Mouse (Mus musculus) right cerebral cortex, adult 18-20 months (tissue): ENCODE data around the gene Trim3.

Experiments used
- DNase-seq: peaks from one replicate; pipeline ENCODE4 v3.0.0; 2022; ENCODE audit warnings: mixed read lengths

Gene Trim3

DNA sequence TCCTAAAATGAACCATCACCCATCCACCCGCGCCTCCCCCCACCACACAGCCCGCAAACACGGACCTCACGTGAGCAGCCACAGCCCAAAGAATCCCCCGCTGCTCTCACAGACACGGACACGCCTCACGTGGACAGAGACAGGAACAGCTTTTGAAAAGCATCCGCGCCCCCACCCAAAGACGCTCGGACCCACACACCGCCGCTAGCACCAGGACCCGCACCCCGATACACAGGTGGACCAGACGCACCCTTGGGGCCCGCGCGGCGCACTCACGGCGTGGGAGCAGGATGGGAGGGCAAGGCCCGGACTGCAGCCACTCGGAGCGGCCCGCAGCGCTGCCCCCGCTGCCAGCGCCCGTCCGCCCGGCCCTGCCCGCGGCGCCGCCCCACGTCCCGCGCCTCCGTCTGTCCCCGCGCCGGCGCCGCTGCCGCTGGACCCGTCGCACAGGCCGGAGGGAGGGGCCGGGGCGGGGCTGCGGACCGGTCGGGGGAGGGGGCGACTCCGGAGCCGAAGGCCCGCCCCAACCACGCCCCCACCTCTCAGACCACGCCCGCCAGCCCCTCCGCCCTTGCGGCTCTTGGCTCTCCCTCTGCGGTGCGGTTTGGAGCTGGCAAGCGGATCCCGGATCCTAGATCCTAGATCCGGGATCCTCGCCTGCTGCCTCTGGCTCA, at the start of gene Trim3:
TSS of gene Trim3 (minus strand) at position 445 of the 674 bp plus-strand sequence.
- peak; percentile 93 for DNase-seq

- peak; percentile 68 for DNase-seq
Observed at GRCm38 (mm10) chr7:105650639-105651435, 17.5 kb upstream of the Trim3 start, which contains the start of gene Dnhd1. Dnhd1 (plus strand) TSS chr7:105650827.

- DNase-seq: no peak
Observed at GRCm38 (mm10) chr7:105641936-105642335, 8.6 kb upstream of the Trim3 start.

DNA sequence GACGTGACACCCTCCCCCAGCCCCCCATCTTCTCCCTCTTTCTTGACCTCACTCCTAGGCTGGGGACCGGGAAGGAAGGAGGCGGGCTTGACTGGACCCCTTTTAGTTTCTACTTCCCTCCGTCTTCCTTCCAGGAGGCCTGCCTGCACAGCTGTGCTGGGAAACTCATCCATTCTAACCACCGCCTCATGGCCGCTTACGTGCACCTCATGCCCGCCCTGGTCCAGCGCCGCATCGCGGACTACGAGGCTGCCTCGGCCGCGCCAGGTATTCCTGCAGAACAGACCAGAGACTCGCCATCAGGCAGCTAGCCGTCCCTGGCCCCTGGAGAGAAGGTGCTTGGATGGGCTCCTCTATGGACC, 7.5 kb upstream of the Trim3 start:
- no peak for DNase-seq

- DNase-seq: peak; percentile 99
Observed at GRCm38 (mm10) chr7:105640233-105640893, 7.0 kb upstream of the Trim3 start, which contains the start of the genes Arfip2 and Gm45799. Arfip2 (minus strand) TSS chr7:105640416. Gm45799 (plus strand) TSS chr7:105640552.

DNA sequence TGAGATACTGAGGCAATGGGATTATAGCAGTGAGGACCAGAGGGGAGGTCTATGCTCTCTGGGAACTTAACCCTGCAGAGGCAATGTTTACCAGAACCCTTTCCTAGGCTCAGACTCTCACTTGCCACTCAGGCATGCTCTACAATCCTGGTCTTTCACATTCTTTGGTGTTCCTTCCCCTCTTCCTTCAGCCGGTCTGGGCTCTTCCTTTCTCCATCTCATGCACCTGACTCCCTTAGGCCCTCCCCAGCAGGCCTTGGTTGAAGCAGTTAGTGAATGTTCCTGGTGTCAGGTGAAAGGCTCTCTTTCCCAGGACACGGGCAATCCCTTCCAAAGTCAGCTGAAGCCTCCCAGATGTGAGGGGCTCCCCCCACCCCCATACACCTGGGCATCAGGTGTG, 6.4 kb upstream of the Trim3 start, which contains the start of gene Timm10b:
TSS of gene Timm10b (plus strand) at position 301 of the 400 bp plus-strand sequence.
- no peak for DNase-seq

DNA sequence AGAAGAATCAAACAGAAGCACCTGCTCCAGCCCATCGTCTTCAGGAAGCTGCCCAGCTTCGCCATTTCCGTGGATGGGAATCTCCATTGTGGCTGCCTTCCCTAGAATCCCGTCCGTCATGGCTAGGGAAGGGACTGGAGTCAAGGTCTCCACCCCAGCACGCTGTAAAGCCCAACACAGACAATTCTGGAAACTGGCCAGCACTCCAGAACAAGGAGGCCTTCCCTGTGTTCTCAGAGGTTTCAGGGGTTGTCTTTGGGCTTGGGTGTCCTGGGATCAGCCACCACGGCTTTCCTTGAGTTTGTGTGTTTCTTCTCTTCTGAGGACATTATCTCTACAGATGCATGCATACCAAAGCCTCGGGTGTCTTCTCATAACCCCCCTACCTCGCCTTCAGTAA, 5.9 kb upstream of the Trim3 start:
- DNase-seq: no peak

DNA sequence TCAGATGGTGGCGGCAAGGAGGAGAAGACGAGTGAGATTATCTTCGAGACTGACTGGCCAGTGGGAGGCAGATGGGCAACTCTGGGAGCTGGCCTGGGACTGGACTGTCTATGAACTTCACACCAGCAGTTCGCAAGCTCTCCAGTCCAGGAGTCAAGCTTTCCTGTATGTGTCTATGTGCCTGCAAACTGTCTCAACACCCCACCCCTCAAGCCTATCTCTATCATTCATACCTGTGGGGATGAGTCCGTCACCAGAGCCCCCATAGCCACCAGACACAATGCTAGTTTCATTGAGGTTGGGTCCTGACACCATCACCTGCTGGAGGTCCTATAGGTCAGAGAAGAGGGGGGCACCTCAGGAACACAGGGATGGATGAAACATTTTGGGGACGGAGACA, 5.4 kb upstream of the Trim3 start:
- DNase-seq: no peak

DNA sequence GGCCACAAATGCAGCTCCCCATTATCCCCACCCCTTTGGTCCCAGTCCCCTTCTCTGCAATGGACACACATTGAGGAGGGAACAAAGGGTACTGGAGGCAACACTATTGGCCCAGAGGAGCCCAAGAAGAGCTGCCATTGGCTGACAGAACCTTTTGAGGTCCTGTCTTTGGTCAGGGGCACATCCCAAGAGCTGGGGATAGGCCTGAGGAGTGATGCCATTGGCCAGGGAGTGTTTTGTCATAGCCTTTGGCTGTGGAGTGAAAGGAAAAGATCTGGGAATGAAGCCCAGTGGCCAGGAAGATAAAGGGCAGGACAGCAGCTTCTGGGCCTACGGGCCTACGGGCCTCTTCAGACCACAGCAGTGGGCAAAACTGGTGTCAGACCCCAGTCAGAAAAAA, 2.4 kb upstream of the Trim3 start:
- no peak for DNase-seq

DNA sequence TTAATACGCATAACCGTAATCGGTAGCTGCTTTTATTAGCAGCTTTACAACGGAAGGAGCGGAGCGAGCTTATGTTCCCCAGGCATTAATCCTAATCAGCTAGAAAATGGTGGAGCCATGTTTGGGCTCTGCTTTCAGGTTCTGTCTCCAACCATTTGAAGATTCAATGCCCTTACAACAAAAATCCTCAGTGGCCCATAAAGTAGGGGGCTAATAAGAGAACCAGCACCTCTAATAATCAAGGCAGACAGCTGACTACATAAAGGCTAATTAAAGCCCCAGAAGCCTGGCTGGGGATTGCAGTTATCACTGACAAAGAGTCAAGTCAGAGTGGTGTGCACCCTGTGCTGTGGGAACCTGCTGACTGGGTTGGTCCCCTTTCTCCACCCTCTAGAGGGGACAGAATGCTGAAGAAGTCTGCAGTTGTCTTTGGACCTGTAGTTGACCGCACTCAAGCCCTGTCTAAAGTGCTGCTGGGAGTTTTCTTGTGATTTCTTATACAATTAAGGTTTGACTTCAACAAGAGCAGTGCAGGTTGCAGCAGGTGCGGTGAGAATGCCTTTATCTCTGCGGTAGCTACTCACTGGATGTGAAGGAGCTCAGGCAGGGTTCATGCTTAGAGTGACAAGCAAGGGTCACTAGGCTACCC, 1.0 kb upstream of the Trim3 start:
- no peak for DNase-seq

DNA sequence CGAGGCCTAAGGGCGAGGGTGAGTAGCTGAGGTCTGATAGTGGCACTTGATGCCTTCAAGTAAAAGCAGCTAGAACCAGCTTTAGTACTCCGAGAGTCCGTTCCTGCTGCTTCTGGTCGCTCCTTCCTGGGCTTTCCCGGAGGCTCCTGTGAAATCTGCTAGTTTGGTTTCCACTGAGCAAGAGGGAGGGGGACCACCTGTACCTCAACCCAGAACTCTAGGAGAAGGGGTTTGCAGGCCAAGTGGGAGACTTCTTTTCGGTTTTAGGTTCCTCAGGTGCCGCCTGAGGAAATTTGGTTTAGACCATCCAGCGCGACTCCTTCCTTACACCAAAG, 397 bp upstream of the Trim3 start:
- DNase-seq: no peak

- no peak for DNase-seq
Observed at GRCm38 (mm10) chr7:105632551-105632972, 809 bp downstream of the Trim3 start.

DNA sequence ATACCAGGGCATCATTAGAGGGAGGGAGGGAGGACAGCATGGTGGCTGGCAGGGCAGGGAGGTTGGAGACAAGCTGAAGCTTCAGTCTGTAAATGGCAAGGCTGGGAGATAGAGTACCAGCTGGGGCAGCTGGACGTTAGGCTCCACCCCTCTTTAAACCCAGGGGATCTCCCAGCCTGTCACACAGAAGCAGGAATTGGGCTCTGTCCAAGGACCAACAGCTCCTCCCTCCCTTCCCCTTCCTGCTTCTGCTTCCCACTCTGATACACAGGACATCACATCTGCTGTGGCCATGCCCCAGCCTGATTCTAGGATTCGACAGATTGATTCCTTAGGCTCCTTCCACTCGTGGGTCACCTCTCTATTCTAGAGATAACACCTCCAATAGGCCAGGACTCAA, 4.7 kb downstream of the Trim3 start:
- peak; percentile 59 for DNase-seq

GRCm38 (mm10) chr7:105625397-105625796, 8.0 kb downstream of the Trim3 start:
- DNase-seq: no peak

- peak; percentile 55 for DNase-seq
Observed at GRCm38 (mm10) chr7:105621646-105622292, 11.6 kb downstream of the Trim3 start.

DNA sequence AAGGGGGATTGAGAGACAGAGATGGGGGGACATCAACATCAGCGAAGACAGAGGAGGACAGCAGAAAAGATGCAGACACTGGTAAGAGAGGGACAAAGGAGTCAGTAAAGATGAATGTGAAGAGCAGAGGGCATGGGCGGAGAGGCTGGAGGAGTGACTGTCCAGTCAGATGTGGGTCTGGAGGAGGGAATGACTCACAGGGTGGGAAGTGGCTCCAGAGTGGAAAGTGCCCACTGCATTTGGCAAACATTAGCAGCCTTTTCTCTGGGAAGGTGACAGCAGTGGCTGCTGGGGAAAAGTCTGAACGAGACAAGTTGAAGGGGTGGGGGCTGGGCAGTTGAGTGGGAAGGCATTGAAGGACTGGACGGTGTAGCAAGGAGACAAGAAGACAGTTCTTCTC, 12.3 kb downstream of the Trim3 start:
- DNase-seq: peak; percentile 57

DNA sequence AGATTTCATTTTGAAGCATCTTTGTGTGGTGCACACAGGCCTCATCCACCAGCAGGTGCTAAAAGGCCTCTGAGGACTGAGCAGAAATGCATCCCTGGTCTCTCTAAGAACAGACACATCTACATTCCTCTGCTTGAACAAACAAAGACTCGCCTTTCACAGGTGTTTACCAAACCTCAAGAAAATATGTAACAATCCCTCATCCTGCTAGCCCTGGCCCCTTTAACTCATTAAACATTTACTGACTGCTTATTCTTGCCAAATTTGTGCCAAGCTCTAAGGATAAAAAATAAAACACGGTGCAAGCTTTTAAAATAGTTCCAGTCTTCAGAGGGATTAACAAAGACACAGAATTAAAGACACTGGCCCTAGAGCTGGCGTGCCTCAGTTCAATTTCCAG, 13.7 kb downstream of the Trim3 start:
- DNase-seq: no peak

DNA sequence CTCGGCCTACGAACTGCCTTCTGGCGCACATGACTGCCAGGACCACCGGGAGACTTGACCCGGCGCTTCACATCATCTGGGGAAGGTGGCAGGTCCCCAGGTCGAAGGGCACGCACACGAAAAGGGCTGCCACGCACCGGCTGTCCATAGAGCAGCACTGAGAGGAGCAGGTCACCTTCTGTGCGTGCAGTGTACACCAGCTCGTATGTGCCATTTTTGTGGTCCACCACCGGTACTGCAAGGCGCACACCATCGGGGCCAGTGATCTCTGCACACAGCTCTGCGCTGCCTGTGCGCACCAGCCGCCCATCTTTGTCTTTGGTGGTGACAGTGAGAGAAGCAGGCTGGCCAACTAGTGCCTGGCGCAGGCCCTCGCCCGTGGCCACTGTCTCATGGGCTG, 15.6 kb downstream of the Trim3 start:
- no peak for DNase-seq

GRCm38 (mm10) chr7:105616561-105616960, 16.8 kb downstream of the Trim3 start:
- no peak for DNase-seq

DNA sequence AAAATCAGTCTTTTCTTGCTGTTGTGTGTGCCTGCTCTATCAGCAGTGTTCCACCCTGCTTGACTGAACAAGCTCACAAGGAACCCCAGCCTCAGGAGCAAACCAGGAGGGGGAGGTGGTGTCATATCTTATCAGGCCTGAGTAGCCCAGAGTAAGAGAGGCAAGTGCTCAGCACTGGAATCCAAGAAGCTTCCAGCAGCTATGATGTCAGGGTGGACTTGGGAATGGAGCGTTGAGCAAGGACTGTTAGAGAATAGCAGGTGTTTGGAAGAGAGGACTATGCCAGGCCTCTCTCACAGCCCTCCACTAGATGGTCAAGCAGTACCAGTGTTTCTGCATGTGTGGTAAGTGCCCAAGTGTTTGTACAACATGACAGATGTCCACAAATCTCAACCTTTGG, 17.7 kb downstream of the Trim3 start:
- no peak for DNase-seq

DNA sequence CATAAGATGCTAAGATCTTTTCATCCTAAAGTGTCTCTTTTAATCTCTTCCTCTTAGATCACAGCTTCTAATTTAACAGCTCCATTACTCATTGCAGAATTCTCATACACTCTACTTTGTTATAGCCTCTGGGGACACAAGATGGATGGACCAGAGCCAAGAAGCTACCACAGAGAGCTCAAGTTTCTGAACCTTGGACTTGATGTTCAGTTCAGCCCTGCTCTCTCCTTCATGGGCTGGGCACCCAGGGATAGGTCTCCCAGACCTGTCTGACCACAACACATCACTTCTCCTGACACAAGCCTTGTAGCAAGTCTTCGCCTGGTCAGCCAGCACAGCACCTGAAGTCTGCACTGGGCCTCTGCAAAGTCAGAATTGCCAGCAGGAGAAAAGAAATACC, 19.0 kb downstream of the Trim3 start:
- DNase-seq: no peak

- no peak for DNase-seq
Observed at GRCm38 (mm10) chr7:105611767-105612166, 21.6 kb downstream of the Trim3 start.

DNA sequence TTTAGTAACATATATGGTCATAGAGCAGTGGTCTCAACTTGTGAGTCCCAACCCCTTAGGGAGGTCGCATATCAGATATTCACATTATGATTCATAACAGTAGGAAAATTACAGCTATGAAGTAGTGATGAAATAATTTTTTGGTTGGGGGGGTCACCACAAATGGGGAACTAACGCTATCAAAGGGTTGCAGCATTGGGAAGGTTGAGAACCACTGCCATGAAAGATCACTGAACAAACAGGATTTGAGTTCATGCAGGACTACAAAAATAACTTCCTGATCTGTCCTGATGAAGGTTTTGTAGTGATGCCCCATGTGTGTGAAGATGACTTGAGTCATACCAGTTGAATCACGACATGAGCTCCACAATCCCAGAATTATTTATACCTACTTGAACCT, 24.9 kb downstream of the Trim3 start:
- no peak for DNase-seq
